Mouse (Mus musculus) CD4-positive helper T cell, adult 2 months (primary cell): ENCODE measurements around the gene Tgfbr2.
A peak's percentile ranks its signal among the peaks of the same experiment; 100 is the strongest.

Source experiments
- DNase-seq: peaks from one replicate; pipeline ENCODE4 v3.0.0-alpha.2; 2012; ENCODE audit warnings: low read depth, missing footprints, low spot score

The Tgfbr2 gene

GRCm38 (mm10) chr9:116174481-116175461 lies at the start of gene Tgfbr2:
Tgfbr2 (minus strand) TSS chr9:116175360.
- peak; percentile 89 for DNase-seq

DNA sequence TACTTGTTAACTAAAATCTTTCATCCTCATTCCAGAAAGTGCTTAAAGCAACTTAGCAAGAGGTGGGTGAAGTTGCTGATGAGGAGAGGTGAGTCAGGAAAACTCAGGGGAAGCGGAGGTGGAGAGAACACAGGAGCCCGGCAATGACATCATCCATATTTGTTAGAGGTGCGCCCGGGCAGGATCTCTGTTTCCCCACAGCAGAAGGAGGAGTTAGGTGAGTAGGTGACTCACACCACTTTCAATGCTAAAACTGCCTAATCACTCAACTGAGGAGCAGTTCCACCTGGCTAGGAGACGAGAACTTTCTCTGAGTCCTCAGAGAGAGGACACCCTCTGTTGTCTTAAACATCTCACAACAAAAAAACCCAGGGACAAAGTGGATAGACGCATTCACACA lies 48.2 kb upstream of the Tgfbr2 start:
- peak; percentile 49 for DNase-seq

DNA sequence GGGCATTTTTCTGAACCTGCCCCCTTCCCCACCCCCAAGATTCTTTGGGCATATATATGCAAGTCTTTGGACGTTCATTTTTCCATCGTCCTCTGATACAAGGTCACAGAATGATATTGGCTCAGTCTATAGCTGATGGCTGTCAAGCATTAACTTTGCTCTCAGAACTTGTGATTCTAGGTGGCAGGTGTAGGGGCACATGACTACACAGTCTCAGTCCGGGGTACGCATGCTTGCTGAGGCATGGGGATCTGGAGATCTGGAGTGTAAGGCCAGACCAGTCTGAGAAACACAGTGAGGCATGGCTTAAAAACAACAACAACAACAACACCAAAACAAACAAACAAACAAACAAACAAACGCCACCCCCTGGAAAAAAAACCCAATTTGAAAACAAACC lies 47.5 kb upstream of the Tgfbr2 start:
- DNase-seq: no peak

GRCm38 (mm10) chr9:116222000-116222399 lies 46.8 kb upstream of the Tgfbr2 start:
- DNase-seq: no peak

DNA sequence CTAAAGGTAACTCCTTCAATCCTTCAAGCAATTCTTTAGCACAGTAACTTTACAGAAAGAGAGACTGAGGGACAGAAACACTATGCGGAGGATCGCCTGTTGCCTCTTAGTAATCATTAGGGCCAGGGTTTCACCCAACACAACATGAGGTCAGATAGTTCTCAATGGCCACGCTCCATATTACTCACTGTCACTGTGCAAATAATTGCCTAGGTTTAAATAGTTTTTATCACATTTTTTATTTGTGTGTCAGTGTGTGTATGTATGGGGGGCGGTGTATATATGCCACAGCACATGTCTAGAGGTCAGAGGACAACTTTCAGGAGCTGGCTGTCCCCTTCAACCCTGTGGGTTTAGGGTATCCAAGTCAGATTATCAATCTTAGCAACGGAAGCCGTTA lies 46.4 kb upstream of the Tgfbr2 start:
- DNase-seq: no peak

GRCm38 (mm10) chr9:116220616-116221015 lies 45.5 kb upstream of the Tgfbr2 start:
- no peak for DNase-seq

- DNase-seq: no peak
Measured at GRCm38 (mm10) chr9:116220159-116220515, 45.0 kb upstream of the Tgfbr2 start.

GRCm38 (mm10) chr9:116219234-116220158 lies 44.3 kb upstream of the Tgfbr2 start:
- DNase-seq: no peak

DNA sequence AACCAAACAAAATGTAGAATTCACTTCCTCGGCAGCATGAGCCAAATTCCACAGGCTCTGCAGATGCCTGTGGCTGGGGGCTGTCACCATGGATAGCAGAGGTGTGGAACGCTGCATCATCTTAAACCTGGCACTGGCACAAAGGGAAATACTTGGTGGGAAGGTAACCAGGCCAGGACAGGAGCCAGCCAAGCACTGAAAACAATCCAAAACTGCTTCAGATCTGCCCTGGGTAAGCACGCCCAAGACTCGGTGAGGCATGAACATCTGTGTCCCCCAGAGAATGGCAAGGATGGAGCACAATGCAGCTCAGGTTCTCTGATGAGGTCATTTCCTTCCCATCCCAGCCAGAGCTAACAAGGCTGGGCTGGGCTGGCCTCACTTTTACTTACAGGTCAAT lies 43.6 kb upstream of the Tgfbr2 start:
- DNase-seq: no peak

- DNase-seq: no peak
Measured at GRCm38 (mm10) chr9:116217099-116217498, 41.9 kb upstream of the Tgfbr2 start.

DNA sequence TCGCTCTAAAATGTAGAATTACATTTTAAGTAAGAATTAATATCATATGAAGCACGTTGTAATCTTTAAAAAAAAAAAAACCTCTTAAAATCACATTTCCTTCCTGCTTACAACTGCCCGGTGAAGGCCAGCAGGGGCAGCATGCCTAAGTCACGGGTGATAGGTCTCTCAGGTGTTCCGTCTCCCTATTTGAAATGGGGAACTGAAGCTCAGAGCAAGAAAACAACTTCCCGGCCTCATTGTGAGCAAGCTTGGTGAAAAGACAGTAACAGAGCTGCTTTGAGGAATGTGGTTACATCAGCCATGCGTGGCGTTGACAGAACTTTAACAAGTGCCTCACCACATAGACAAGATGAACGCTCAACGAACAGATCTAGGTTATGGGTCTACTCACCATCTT lies 41.5 kb upstream of the Tgfbr2 start:
- DNase-seq: peak; percentile 21

GRCm38 (mm10) chr9:116214296-116214695 lies 39.1 kb upstream of the Tgfbr2 start:
- DNase-seq: peak; percentile 75

- DNase-seq: no peak
Measured at GRCm38 (mm10) chr9:116212915-116213619, 37.9 kb upstream of the Tgfbr2 start.

DNA sequence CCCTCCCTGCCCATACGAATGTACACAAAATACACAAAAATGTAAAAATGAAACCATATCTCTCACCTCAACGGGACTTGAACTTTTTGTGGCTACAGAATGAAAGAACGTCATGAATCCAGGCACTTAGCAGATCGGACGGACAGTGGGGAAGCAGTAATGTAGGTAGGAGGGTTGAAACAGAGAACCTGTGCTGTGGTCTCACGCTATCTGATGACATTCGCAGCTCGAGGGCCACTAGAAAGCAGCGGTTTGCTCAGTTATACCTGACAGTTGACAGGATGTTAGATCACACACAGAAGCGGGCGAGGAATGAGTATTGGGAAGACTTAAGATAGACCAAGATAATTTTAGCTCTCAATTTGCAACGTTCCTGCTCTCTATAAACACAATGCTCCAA lies 36.9 kb upstream of the Tgfbr2 start:
- DNase-seq: peak; percentile 70

- peak; percentile 68 for DNase-seq
Measured at GRCm38 (mm10) chr9:116208169-116208904, 33.2 kb upstream of the Tgfbr2 start.

- DNase-seq: no peak
Measured at GRCm38 (mm10) chr9:116206901-116207300, 31.7 kb upstream of the Tgfbr2 start.

DNA sequence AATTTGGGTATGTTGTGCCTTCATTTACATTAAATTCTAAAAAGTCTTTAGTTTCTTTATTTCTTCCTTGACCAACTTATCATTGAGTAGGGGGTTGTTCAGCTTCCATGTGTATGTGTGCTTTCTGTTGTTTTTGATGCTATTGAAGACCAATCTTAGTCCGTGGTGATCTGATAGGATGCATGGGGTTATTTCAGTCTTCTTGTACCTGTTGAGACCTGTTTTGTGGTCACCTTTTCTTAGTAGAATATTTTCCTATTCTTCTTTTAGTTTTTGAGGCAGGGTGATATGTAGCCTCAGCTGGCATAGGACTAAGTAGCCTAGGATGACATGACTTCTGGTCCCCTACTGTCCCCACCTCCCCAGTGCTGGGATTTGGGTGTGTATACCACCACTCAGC lies 28.5 kb upstream of the Tgfbr2 start:
- DNase-seq: no peak

- no peak for DNase-seq
Measured at GRCm38 (mm10) chr9:116199127-116199526, 24.0 kb upstream of the Tgfbr2 start.

DNA sequence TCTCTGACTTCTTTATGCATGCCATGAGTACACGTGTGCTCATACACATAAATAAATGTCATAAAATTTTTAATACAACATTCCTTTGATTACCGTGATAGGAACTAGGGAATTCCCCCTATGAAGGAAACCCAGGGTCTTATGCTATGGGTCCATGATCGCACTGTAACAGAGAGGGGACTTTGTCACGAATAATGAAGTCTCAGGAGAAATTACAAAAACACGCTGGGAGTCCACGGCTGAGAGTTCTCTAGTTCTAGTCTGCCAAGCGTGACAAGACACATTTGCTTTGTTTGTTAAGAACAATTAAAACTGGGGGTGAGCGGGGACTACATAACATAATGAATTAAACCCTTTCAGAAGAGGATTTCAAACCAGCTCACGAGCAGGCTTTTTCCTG lies 23.3 kb upstream of the Tgfbr2 start:
- DNase-seq: no peak

DNA sequence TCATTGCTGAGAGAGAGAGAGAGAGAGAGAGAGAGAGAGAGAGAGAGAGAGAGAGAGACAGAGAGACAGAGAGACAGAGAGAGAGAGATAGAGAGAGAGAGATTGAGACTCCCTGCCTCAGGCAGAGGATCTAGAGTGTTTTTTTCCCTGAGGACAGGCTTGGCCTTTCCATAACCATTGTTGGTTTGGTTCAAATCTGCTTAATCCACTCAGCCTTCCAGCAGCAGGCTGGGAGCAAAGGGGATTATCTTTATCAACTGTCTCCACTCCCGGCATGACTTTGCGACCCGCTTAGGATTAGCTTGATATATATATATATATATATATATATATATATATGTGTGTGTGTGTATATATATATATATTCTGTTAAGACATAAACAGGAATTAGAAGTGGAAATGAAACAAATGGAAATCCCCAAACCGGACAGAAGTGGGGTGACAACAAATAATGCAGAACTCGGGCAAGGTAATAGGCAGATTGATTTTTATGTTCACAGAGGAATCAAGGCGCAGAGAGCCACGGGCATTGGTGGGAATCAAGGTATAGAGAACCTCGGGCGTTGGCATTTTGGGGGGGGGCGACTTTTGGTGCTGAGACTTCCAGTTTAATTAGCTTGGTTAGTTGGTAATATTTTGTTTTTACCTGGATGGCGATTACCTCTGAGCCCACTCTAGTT lies 22.5 kb upstream of the Tgfbr2 start:
- DNase-seq: no peak
